Mouse (Mus musculus) CH12.LX (cell line): Measurements from ENCODE around the gene Rpl18. TPM values are rescaled to one million over a fixed set of nuclear protein-coding genes. Genes with fewer than 3 reads are reported as not detected.

Experiments used
- DNase-seq: peaks from one replicate; pipeline ENCODE4 v3.0.0-alpha.2; 2013; ENCODE audit errors: extremely low read depth
- H3K27ac ChIP-seq: 2 replicates; pipeline ENCODE4 v1.5.1; 2012; ENCODE audit warnings: low read depth, mild to moderate bottlenecking, control low read depth, moderate library complexity; ENCODE audit not compliant: insufficient read depth
- H3K27me3 ChIP-seq: replicated peaks from 2 replicates; pipeline ENCODE3; 2012; ENCODE audit warnings: inconsistent platforms
- H3K36me3 ChIP-seq, 2 experiments: replicated peaks in 1 of 2; 2 replicates each; pipeline versions ENCODE3 to v1.6.1; 2012; ENCODE audit warnings: inconsistent platforms in 1 of 2, low read length in 1 of 2, mild to moderate bottlenecking in 1 of 2, mixed read lengths in 1 of 2, moderate library complexity in 1 of 2; ENCODE audit not compliant: control insufficient read depth in 1 of 2, insufficient read depth in 1 of 2
- H3K4me1 ChIP-seq, 2 experiments: 2 replicates each; pipeline ENCODE4 v1.6.1; 2012; ENCODE audit warnings: inconsistent platforms in 1 of 2, moderate library complexity in 1 of 2; ENCODE audit not compliant: insufficient read depth in 2 of 2, control insufficient read depth in 1 of 2
- H3K4me2 ChIP-seq: 2 replicates; pipeline ENCODE4 v1.6.1; 2012; ENCODE audit warnings: low read depth, mild to moderate bottlenecking, control low read depth; ENCODE audit not compliant: poor library complexity, insufficient read depth, severe bottlenecking
- H3K4me3 ChIP-seq, 3 experiments: fragments of 150-350 bp in 1 of 3; sonication (generic) in 1 of 3; replicated peaks in 1 of 3; 2 replicates each; pipeline versions ENCODE3 to v1.5.1; 2011 to 2012; ENCODE audit warnings: low read depth in 2 of 3, low read length in 2 of 3, mild to moderate bottlenecking in 2 of 3, moderate library complexity in 2 of 3, control low read depth in 1 of 3, improper control_type of control experiment in 1 of 3, inconsistent platforms in 1 of 3, mixed read lengths in 1 of 3; ENCODE audit not compliant: poor library complexity in 1 of 3
- H3K79me2 ChIP-seq: replicated peaks from 2 replicates; pipeline ENCODE4 v1.6.1; 2012; ENCODE audit warnings: mild to moderate bottlenecking, moderate library complexity; ENCODE audit not compliant: control insufficient read depth, poor library complexity, insufficient read depth, severe bottlenecking; ENCODE audit errors: extremely low read depth
- H3K9ac ChIP-seq: 2 replicates; pipeline ENCODE4 v1.6.1; 2012; ENCODE audit warnings: low read depth, mild to moderate bottlenecking, control low read depth, moderate library complexity; ENCODE audit not compliant: insufficient read depth
- H3K9me3 ChIP-seq: replicated peaks from 2 replicates; pipeline ENCODE3; 2012; ENCODE audit warnings: low read length, inconsistent platforms, mixed read lengths
- BHLHE40 ChIP-seq: IDR thresholded peaks from 2 replicates; pipeline ENCODE4 v1.6.1; 2011; ENCODE audit warnings: mild to moderate bottlenecking, low read depth, low read length, improper control_type of control experiment
- CHD1 ChIP-seq: IDR thresholded peaks from 2 replicates; pipeline ENCODE4 v1.6.1; 2012; ENCODE audit warnings: low read depth, low read length, improper control_type of control experiment, inconsistent platforms
- CHD2 ChIP-seq: IDR thresholded peaks from 2 replicates; pipeline ENCODE4 v1.6.1; 2011; ENCODE audit warnings: low read length, improper control_type of control experiment
- CTCF ChIP-seq, 2 experiments: IDR thresholded peaks in 1 of 2; conservative IDR thresholded peaks in 1 of 2; 2 replicates each; pipeline ENCODE4 v1.5.1; 2011 to 2012; ENCODE audit warnings: low read depth in 2 of 2, low read length in 2 of 2, improper control_type of control experiment in 1 of 2, inconsistent platforms in 1 of 2, mild to moderate bottlenecking in 1 of 2, moderate library complexity in 1 of 2
- E2F4 ChIP-seq: IDR thresholded peaks from 2 replicates; pipeline ENCODE4 v1.6.1; 2011; ENCODE audit warnings: low read depth, low read length, improper control_type of control experiment; ENCODE audit not compliant: insufficient replicate concordance
- ELF1 ChIP-seq: IDR thresholded peaks from 2 replicates; pipeline ENCODE4 v1.6.1; 2014; ENCODE audit warnings: low read depth, mild to moderate bottlenecking, inconsistent platforms, low read length, improper control_type of control experiment
- EP300 ChIP-seq: IDR thresholded peaks from 2 replicates; pipeline ENCODE4 v1.6.1; 2011; ENCODE audit warnings: low read length, improper control_type of control experiment
- ETS1 ChIP-seq: conservative IDR thresholded peaks from 2 replicates; pipeline ENCODE4 v1.6.1; 2012; ENCODE audit warnings: low read depth, mild to moderate bottlenecking, inconsistent platforms, low read length, improper control_type of control experiment, moderate library complexity
- HCFC1 ChIP-seq: IDR thresholded peaks from 2 replicates; pipeline ENCODE4 v1.6.1; 2012; ENCODE audit warnings: low read depth, mild to moderate bottlenecking, inconsistent platforms, low read length, improper control_type of control experiment
- IRF4 ChIP-seq: IDR thresholded peaks from 2 replicates; pipeline ENCODE4 v1.6.1; 2014; ENCODE audit warnings: low read depth, mild to moderate bottlenecking, inconsistent platforms, low read length, improper control_type of control experiment
- JUN ChIP-seq: IDR thresholded peaks from 2 replicates; pipeline ENCODE4 v1.6.1; 2011; ENCODE audit warnings: low read depth, mild to moderate bottlenecking, low read length, improper control_type of control experiment, moderate library complexity; ENCODE audit not compliant: insufficient read depth
- JUND ChIP-seq: conservative IDR thresholded peaks from 2 replicates; pipeline ENCODE4 v1.6.1; 2011; ENCODE audit warnings: low read depth, low read length, improper control_type of control experiment
- KAT2A ChIP-seq: IDR thresholded peaks from 2 replicates; pipeline ENCODE4 v1.6.1; 2012; ENCODE audit warnings: low read length, improper control_type of control experiment, inconsistent platforms; ENCODE audit not compliant: insufficient replicate concordance
- MAFK ChIP-seq: IDR thresholded peaks from 2 replicates; pipeline ENCODE4 v1.6.1; 2011; ENCODE audit warnings: low read length, improper control_type of control experiment; ENCODE audit not compliant: insufficient replicate concordance
- MAX ChIP-seq: IDR thresholded peaks from 2 replicates; pipeline ENCODE4 v1.6.1; 2011; ENCODE audit warnings: low read length, improper control_type of control experiment
- MAZ ChIP-seq: IDR thresholded peaks from 2 replicates; pipeline ENCODE4 v1.6.1; 2012; ENCODE audit warnings: low read depth, mild to moderate bottlenecking, inconsistent platforms, low read length, improper control_type of control experiment, moderate library complexity
- MYC ChIP-seq: IDR thresholded peaks from 2 replicates; pipeline ENCODE4 v1.6.1; 2011; ENCODE audit warnings: low read depth, mild to moderate bottlenecking, improper control_type of control experiment, low read length
- NELFE ChIP-seq: IDR thresholded peaks from 2 replicates; pipeline ENCODE4 v1.6.1; 2011; ENCODE audit warnings: low read depth, low read length, improper control_type of control experiment
- NRF1 ChIP-seq: IDR thresholded peaks from 2 replicates; pipeline ENCODE4 v1.6.1; 2014; ENCODE audit warnings: low read depth, mild to moderate bottlenecking, inconsistent platforms, low read length, improper control_type of control experiment, moderate library complexity
- PAX5 ChIP-seq: IDR thresholded peaks from 2 replicates; pipeline ENCODE4 v1.6.1; 2012; ENCODE audit warnings: low read length, inconsistent platforms, mixed read lengths
- POLR2A ChIP-seq: IDR thresholded peaks from 2 replicates; pipeline ENCODE4 v1.6.1; 2011; ENCODE audit warnings: low read depth, mild to moderate bottlenecking, improper control_type of control experiment, low read length
- POLR2AphosphoS2 ChIP-seq: IDR thresholded peaks from 2 replicates; pipeline ENCODE4 v1.6.1; 2011; ENCODE audit warnings: low read depth, low read length, improper control_type of control experiment
- RAD21 ChIP-seq: IDR thresholded peaks from 2 replicates; pipeline ENCODE4 v1.6.1; 2011; ENCODE audit warnings: low read depth, mild to moderate bottlenecking, low read length, improper control_type of control experiment, moderate library complexity
- RCOR1 ChIP-seq: conservative IDR thresholded peaks from 2 replicates; pipeline ENCODE4 v1.6.1; 2012; ENCODE audit warnings: low read depth, mild to moderate bottlenecking, inconsistent platforms, low read length, improper control_type of control experiment
- SMC3 ChIP-seq: IDR thresholded peaks from 2 replicates; pipeline ENCODE4 v1.6.1; 2011; ENCODE audit warnings: low read depth, low read length, improper control_type of control experiment
- TBP ChIP-seq: conservative IDR thresholded peaks from 2 replicates; pipeline ENCODE4 v1.6.1; 2011; ENCODE audit warnings: low read depth, low read length, improper control_type of control experiment
- TCF12 ChIP-seq: IDR thresholded peaks from 2 replicates; pipeline ENCODE4 v1.6.1; 2014; ENCODE audit warnings: low read depth, mild to moderate bottlenecking, inconsistent platforms, low read length, improper control_type of control experiment
- UBTF ChIP-seq: IDR thresholded peaks from 2 replicates; pipeline ENCODE4 v1.6.1; 2012; ENCODE audit warnings: low read depth, mild to moderate bottlenecking, inconsistent platforms, low read length, improper control_type of control experiment, moderate library complexity
- USF1 ChIP-seq: IDR thresholded peaks from 2 replicates; pipeline ENCODE4 v1.6.1; 2014; ENCODE audit warnings: low read depth, mild to moderate bottlenecking, inconsistent platforms, low read length, improper control_type of control experiment
- ZC3H11A ChIP-seq: IDR thresholded peaks from 2 replicates; pipeline ENCODE4 v1.6.1; 2012; ENCODE audit warnings: low read depth, mild to moderate bottlenecking, inconsistent platforms, low read length, improper control_type of control experiment
- ZKSCAN1 ChIP-seq: IDR thresholded peaks from 2 replicates; pipeline ENCODE4 v1.6.1; 2012; ENCODE audit warnings: low read depth, inconsistent platforms, low read length, improper control_type of control experiment, borderline replicate concordance
- ZMIZ1 ChIP-seq: IDR thresholded peaks from 2 replicates; pipeline ENCODE4 v1.6.1; 2012; ENCODE audit warnings: low read depth, mild to moderate bottlenecking, inconsistent platforms, low read length, improper control_type of control experiment
- ZNF384 ChIP-seq: IDR thresholded peaks from 2 replicates; pipeline ENCODE4 v1.6.1; 2012; ENCODE audit warnings: low read depth, low read length, improper control_type of control experiment, inconsistent platforms
- dilution Hi-C: fragments of 300-500 bp; cut with MboI; formaldehyde crosslinking; loops from 2 replicates; pipeline ENCODE4 v1.14.3; 2020; ENCODE audit warnings: low sequenced_read_pairs; ENCODE audit not compliant: extremely low pct_unique_long_range_greater_than_20kb, extremely low pct_ligation_motif_present
- in situ Hi-C: fragments of 300-500 bp; cut with MboI; formaldehyde crosslinking; loops from 3 replicates; pipeline ENCODE4 v1.14.3; 2019; ENCODE audit warnings: low sequenced_read_pairs, low pct_ligation_motif_present, low pct_unique_long_range_greater_than_20kb, mixed read lengths
- polyA plus RNA-seq: library from polyadenylated mRNA; unstranded; fragments of >175 nt; gene quantifications from 2 replicates; pipeline ENCODE4 v1.2.1, GENCODE M21; 2012; ENCODE audit warnings: low read depth; ENCODE audit not compliant: insufficient read length
- total RNA-seq, 2 experiments: library from RNA; depleted of rRNA; stranded (reverse); fragments of 300-350 nt in 1 of 2; fragments of >200 nt in 1 of 2; gene quantifications; 2 replicates each; pipeline ENCODE4 v1.2.3; 2012 to 2014

The Rpl18 gene
- total and polyA plus RNA-seq, 3 experiments: 2,393 to 3,766 (median 3,204) TPM

DNA sequence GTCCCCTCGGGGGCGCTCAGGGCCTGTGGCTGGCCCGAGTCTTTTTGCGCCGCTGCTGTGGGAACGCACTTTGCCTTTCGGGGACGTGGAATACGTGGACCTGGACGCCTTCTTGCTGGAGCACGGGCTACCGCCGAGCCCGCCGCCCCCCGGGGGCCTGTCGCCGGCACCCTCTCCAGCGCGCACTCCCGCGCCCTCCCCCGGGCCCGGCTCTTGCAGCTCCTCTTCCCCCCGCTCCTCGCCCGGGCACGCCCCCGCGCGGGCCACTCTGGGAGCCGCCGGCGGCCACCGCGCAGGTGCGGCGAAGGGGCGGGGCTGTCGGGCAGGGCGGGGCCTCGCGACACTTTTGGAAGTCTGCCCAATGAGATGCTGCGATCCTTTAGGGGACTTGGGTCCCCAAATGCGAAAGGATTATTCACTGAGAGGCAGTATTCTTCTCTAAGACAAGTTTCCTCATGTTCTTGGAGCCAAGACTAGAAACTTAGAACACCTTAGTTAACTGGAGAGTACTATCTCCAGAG is 8.5 kb upstream of the Rpl18 start (continued):
- TF ChIP-seq MAFK: no peak
- no peak for TF ChIP-seq USF1
- no peak for TF ChIP-seq SMC3
- no peak for TF ChIP-seq CHD1
- TF ChIP-seq TBP: 0 out of 2 replicates have a peak, but pooled peaks have one; percentile 32
- no peak for TF ChIP-seq E2F4
- peak; percentile 49; the same call in 1 of the 2 replicates for TF ChIP-seq TCF12
- TF ChIP-seq CTCF (conservative IDR thresholded peaks at IDR 0.05 in 1 of 2, IDR thresholded peaks at IDR 0.05 in 1 of 2; ENCODE audit: low read depth in 2 of 2, low read length in 2 of 2): 0 out of 4 replicates have a peak, but pooled peaks of 1 of the 2 experiments have one; percentile 1
- TF ChIP-seq ETS1: no peak
- 0 out of 2 replicates have a peak, but pooled peaks have one; percentile 17 for TF ChIP-seq HCFC1
- TF ChIP-seq CHD2: no peak
- TF ChIP-seq ZNF384: no peak
- peak; percentile 56 for TF ChIP-seq ZMIZ1
- TF ChIP-seq MAX: peak; percentile 12; the same call in 1 of the 2 replicates
- peak; percentile 41; the same call in 1 of the 2 replicates for TF ChIP-seq ELF1
- peak; percentile 63; the same call in 1 of the 2 replicates for TF ChIP-seq UBTF
- peak; percentile 46; the same call in 1 of the 2 replicates for TF ChIP-seq BHLHE40
- TF ChIP-seq JUND: no peak
- TF ChIP-seq ZC3H11A: no peak
- no peak for TF ChIP-seq IRF4

DNA sequence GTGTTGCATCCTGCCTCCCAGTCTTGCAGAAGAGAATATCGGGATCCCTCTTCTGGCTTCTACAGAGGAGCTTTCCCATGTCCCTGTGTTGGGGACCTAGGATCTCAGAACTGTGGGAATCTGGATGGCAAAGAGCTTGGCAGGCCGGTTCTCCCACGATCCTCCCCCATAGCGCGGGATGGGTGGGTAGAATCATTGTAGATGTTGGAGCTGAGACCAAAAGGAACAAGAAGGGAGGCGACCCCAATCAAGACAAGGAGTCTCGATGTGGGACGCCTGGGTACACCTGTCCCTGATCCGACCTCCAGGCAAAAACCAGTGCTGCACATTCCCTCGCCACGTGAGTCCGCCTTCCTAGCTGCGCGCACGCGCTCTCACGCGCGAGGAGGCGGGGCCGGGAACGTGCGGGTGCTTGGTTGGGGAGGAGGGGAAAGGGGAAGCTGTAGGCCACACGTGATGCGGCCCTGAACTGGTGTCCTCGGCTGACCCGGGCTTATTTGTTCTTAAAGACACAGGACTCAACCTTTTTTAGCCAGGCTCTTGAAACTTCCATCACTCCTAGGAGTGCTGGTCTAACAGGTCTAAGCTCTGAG is 7.8 kb upstream of the Rpl18 start:
- peak; percentile 91 for DNase-seq
- peak overlapping the region; percentile 91 for H3K4me2 ChIP-seq
- in situ Hi-C loops (no loop called here), dilution Hi-C loops (no loop called here)
- H3K36me3 ChIP-seq: peaks cover 23 to 37% of the 10 kb centered on the region in 2 experiments
- peak overlapping the region; percentile 87 for H3K27ac ChIP-seq
- peaks cover 0 to 46% of the 10 kb centered on the region in 2 experiments; a peak in 2 of 4 replicates for H3K4me1 ChIP-seq
- H3K79me2 ChIP-seq: no peaks in the 10 kb centered on the region
- H3K9me3 ChIP-seq: no peaks in the 10 kb centered on the region
- peak overlapping the region; percentile 53 to 77 (median 56) for H3K4me3 ChIP-seq
- peak overlapping the region; percentile 75 for H3K9ac ChIP-seq
- H3K27me3 ChIP-seq: no peaks in the 10 kb centered on the region
- TF ChIP-seq ZMIZ1 (no peak), MYC (peak; percentile 74), CHD2 (peak; percentile 48; the same call in 1 of the 2 replicates), RAD21 (no peak), CHD1 (no peak), CTCF (conservative IDR thresholded peaks at IDR 0.05 in 1 of 2, IDR thresholded peaks at IDR 0.05 in 1 of 2; ENCODE audit: low read depth in 2 of 2, low read length in 2 of 2) (no peak), NELFE (no peak; the same call in 1 of the 2 replicates), MAZ (peak; percentile 63; the same call in 1 of the 2 replicates), IRF4 (peak; percentile 53), POLR2A (peak; percentile 65; the same call in 1 of the 2 replicates), USF1 (peak; percentile 88), ZKSCAN1 (no peak), TCF12 (peak; percentile 62; the same call in 1 of the 2 replicates), EP300 (no peak), HCFC1 (peak; percentile 66), KAT2A (no peak), ZC3H11A (no peak), PAX5 (no peak), JUND (no peak), ELF1 (peak; percentile 63; the same call in 1 of the 2 replicates), SMC3 (no peak), RCOR1 (no peak), ZNF384 (no peak), BHLHE40 (peak; percentile 100), JUN (no peak), TBP (no peak), NRF1 (peak; percentile 79), POLR2AphosphoS2 (no peak)
